Mouse (Mus musculus) limb, embryonic 10.5 days (tissue): ENCODE results near the gene Cd86. TPM values are rescaled to one million over a fixed set of nuclear protein-coding genes. Genes with fewer than 3 reads are reported as not detected.

Experiments used
- DNase-seq: peaks from one replicate; pipeline ENCODE4 v3.0.0-alpha.2; 2017; ENCODE audit warnings: low spot score
- H3K27ac ChIP-seq: fragments of 300-500 bp; sonication (generic); 2 replicates; pipeline ENCODE4 v1.5.1; 2016; ENCODE audit warnings: mild to moderate bottlenecking
- H3K27me3 ChIP-seq: fragments of 300-500 bp; sonication (generic); 2 replicates; pipeline ENCODE4 v1.6.1; 2016; ENCODE audit warnings: low read depth, mild to moderate bottlenecking; ENCODE audit not compliant: poor library complexity, severe bottlenecking
- H3K36me3 ChIP-seq: fragments of 300-500 bp; sonication (generic); 2 replicates; pipeline ENCODE4 v1.6.1; 2016; ENCODE audit warnings: mild to moderate bottlenecking, moderate library complexity
- H3K4me1 ChIP-seq: fragments of 300-500 bp; sonication (generic); 2 replicates; pipeline ENCODE4 v1.6.1; 2016
- H3K4me3 ChIP-seq: fragments of 300-500 bp; sonication (generic); 2 replicates; pipeline ENCODE4 v1.5.1; 2016; ENCODE audit warnings: mild to moderate bottlenecking, moderate library complexity
- H3K9me3 ChIP-seq: fragments of 300-500 bp; sonication (generic); replicated peaks from 2 replicates; pipeline ENCODE4 v1.6.1; 2016; ENCODE audit warnings: mild to moderate bottlenecking
- WGBS: fragments of 180-500 bp; shearing (Covaris S2); methylation state at CpG from one replicate; pipeline ENCODE4 v1.1.7; 2016; 5-methylcytosine and 5-hydroxymethylcytosine counted together
- polyA plus RNA-seq: library from polyadenylated mRNA; unstranded; fragments of >200 nt; fragmentation: Nextera tagmentation; extraction: Ambion mirVana; gene quantifications from 2 replicates; pipeline ENCODE4 v1.2.1, GENCODE M21; 2016

Gene Cd86
- polyA plus RNA-seq, 1 experiment from 2014 or later, result 0.55 TPM

- WGBS, result 66% methylated on average over 3 of the region's 3 CpGs
- no peaks in the 10 kb centered on the region for H3K9me3 ChIP-seq
- H3K4me1 ChIP-seq, result no peaks in the 10 kb centered on the region
- H3K4me3 ChIP-seq, result no peak overlapping the region
- DNase-seq, result no peak
- no peak overlapping the region for H3K27ac ChIP-seq
- no peaks in the 10 kb centered on the region for H3K27me3 ChIP-seq
- no peaks in the 10 kb centered on the region for H3K36me3 ChIP-seq
Measured at GRCm38 (mm10) chr16:36649304-36649703, 16.6 kb downstream of the Cd86 start.

GRCm38 (mm10) chr16:36645124-36645523 is 20.8 kb downstream of the Cd86 start:
- H3K27me3 ChIP-seq, result no peaks in the 10 kb centered on the region
- no peak overlapping the region for H3K27ac ChIP-seq
- H3K4me1 ChIP-seq, result no peaks in the 10 kb centered on the region
- WGBS, result 84% methylated on average over 6 of the region's 6 CpGs
- no peak for DNase-seq
- no peaks in the 10 kb centered on the region for H3K36me3 ChIP-seq
- no peaks in the 10 kb centered on the region for H3K9me3 ChIP-seq
- no peak overlapping the region for H3K4me3 ChIP-seq

GRCm38 (mm10) chr16:36642696-36643046 is 23.2 kb downstream of the Cd86 start:
- Histone ChIP-seq H3K36me3 (no peaks in the 10 kb centered on the region), H3K27ac (no peak overlapping the region), H3K27me3 (no peaks in the 10 kb centered on the region), H3K4me3 (no peak overlapping the region), H3K4me1 (no peaks in the 10 kb centered on the region), H3K9me3 (no peaks in the 10 kb centered on the region)
- no peak for DNase-seq
- 86% methylated on average over 5 of the region's 5 CpGs for WGBS

GRCm38 (mm10) chr16:36641830-36642695 is 23.8 kb downstream of the Cd86 start:
- no peak overlapping the region for H3K27ac ChIP-seq
- H3K4me3 ChIP-seq, result no peak overlapping the region
- DNase-seq, result no peak
- H3K9me3 ChIP-seq, result no peaks in the 10 kb centered on the region
- no peaks in the 10 kb centered on the region for H3K36me3 ChIP-seq
- no peaks in the 10 kb centered on the region for H3K4me1 ChIP-seq
- H3K27me3 ChIP-seq, result no peaks in the 10 kb centered on the region
- WGBS, result 87% methylated on average over 14 of the region's 14 CpGs

- DNase-seq, result no peak
- no peaks in the 10 kb centered on the region for H3K27me3 ChIP-seq
- H3K27ac ChIP-seq, result no peak overlapping the region
- H3K36me3 ChIP-seq, result no peaks in the 10 kb centered on the region
- no peaks in the 10 kb centered on the region for H3K9me3 ChIP-seq
- WGBS, result 75% methylated on average over 5 of the region's 5 CpGs
- H3K4me1 ChIP-seq, result no peaks in the 10 kb centered on the region
- H3K4me3 ChIP-seq, result no peak overlapping the region
Measured at GRCm38 (mm10) chr16:36640993-36641392, 24.9 kb downstream of the Cd86 start.

GRCm38 (mm10) chr16:36639812-36640504 is 25.9 kb downstream of the Cd86 start:
- 91% methylated on average over 16 of the region's 16 CpGs for whole genome bisulfite sequencing
- Histone ChIP-seq H3K4me3 (no peak overlapping the region), H3K27ac (no peak overlapping the region), H3K4me1 (no peaks in the 10 kb centered on the region), H3K27me3 (no peaks in the 10 kb centered on the region), H3K9me3 (no peaks in the 10 kb centered on the region), H3K36me3 (no peaks in the 10 kb centered on the region)
- DNase-seq, result no peak

- Histone ChIP-seq H3K4me3 (no peak overlapping the region), H3K27ac (no peak overlapping the region), H3K9me3 (no peaks in the 10 kb centered on the region), H3K27me3 (no peaks in the 10 kb centered on the region), H3K4me1 (no peaks in the 10 kb centered on the region), H3K36me3 (no peaks in the 10 kb centered on the region)
- DNase-seq, result no peak
- WGBS, result 75% methylated on average over 4 of the region's 4 CpGs
Measured at GRCm38 (mm10) chr16:36636800-36637199, 29.1 kb downstream of the Cd86 start.

- no peaks in the 10 kb centered on the region for H3K4me1 ChIP-seq
- no peak for DNase-seq
- H3K27me3 ChIP-seq, result no peaks in the 10 kb centered on the region
- 91% methylated on average over 23 of the region's 23 CpGs for WGBS
- H3K27ac ChIP-seq, result no peak overlapping the region
- H3K36me3 ChIP-seq, result no peaks in the 10 kb centered on the region
- H3K9me3 ChIP-seq, result no peaks in the 10 kb centered on the region
- H3K4me3 ChIP-seq, result no peak overlapping the region
Measured at GRCm38 (mm10) chr16:36634971-36635710, 30.7 kb downstream of the Cd86 start.

GRCm38 (mm10) chr16:36634421-36634820 is 31.5 kb downstream of the Cd86 start:
- Histone ChIP-seq H3K27ac (no peak overlapping the region), H3K36me3 (no peaks in the 10 kb centered on the region), H3K27me3 (no peaks in the 10 kb centered on the region), H3K4me3 (no peak overlapping the region), H3K4me1 (no peaks in the 10 kb centered on the region), H3K9me3 (no peaks in the 10 kb centered on the region)
- 87% methylated on average over 2 of the region's 2 CpGs for WGBS
- no peak for DNase-seq

- WGBS, result 92% methylated on average over 8 of the region's 8 CpGs
- H3K9me3 ChIP-seq, result no peaks in the 10 kb centered on the region
- H3K36me3 ChIP-seq, result no peaks in the 10 kb centered on the region
- no peaks in the 10 kb centered on the region for H3K4me1 ChIP-seq
- DNase-seq, result no peak
- no peak overlapping the region for H3K27ac ChIP-seq
- no peaks in the 10 kb centered on the region for H3K27me3 ChIP-seq
- no peak overlapping the region for H3K4me3 ChIP-seq
Measured at GRCm38 (mm10) chr16:36632229-36632628, 33.7 kb downstream of the Cd86 start.

- 93% methylated on average over 5 of the region's 5 CpGs for whole genome bisulfite sequencing
- Histone ChIP-seq H3K4me3 (no peak overlapping the region), H3K4me1 (no peaks in the 10 kb centered on the region), H3K9me3 (no peaks in the 10 kb centered on the region), H3K27me3 (no peaks in the 10 kb centered on the region), H3K36me3 (no peaks in the 10 kb centered on the region), H3K27ac (no peak overlapping the region)
- DNase-seq, result no peak
Measured at GRCm38 (mm10) chr16:36631607-36632006, 34.3 kb downstream of the Cd86 start.

- DNase-seq, result no peak
- Histone ChIP-seq H3K4me1 (no peaks in the 10 kb centered on the region), H3K27me3 (no peaks in the 10 kb centered on the region), H3K27ac (no peak overlapping the region), H3K4me3 (no peak overlapping the region), H3K36me3 (no peaks in the 10 kb centered on the region), H3K9me3 (no peaks in the 10 kb centered on the region)
- 83% methylated on average over 1 of the region's 1 CpGs for WGBS
Measured at GRCm38 (mm10) chr16:36627740-36628139, 38.1 kb downstream of the Cd86 start.
